Mouse (Mus musculus) E14TG2a.4 (cell line): ENCODE measurements around the gene Tas2r122.
"Not testable (repeated sequence)": the region's sequence is repeated elsewhere in the genome, so short reads cannot be mapped to it uniquely, and the experiment has no call there.

Experiments used
- H3K27me3 ChIP-seq: 2 replicates; pipeline ENCODE4 v1.6.1; 2014; ENCODE audit warnings: low read length, control low read depth; ENCODE audit not compliant: insufficient read depth
- H3K36me3 ChIP-seq: 2 replicates; pipeline ENCODE4 v1.6.1; 2014; ENCODE audit warnings: low read length, control low read depth; ENCODE audit not compliant: insufficient read depth
- H3K4me1 ChIP-seq: replicated peaks from 2 replicates; pipeline ENCODE4 v1.6.1; 2014; ENCODE audit warnings: low read depth, low read length, control low read depth
- H3K4me3 ChIP-seq: replicated peaks from 2 replicates; pipeline ENCODE4 v1.5.1; 2014; ENCODE audit warnings: mild to moderate bottlenecking, low read length
- H3K9me3 ChIP-seq: 2 replicates; pipeline ENCODE4 v1.6.1; 2014; ENCODE audit warnings: low read length, control low read depth
- CTCF ChIP-seq: conservative IDR thresholded peaks from 2 replicates; pipeline ENCODE4 v1.5.1; 2014; ENCODE audit warnings: low read length
- NANOG ChIP-seq: IDR thresholded peaks from 2 replicates; pipeline ENCODE4 v1.6.1; 2014; ENCODE audit warnings: borderline replicate concordance, low read length, mixed read lengths
- POU5F1 ChIP-seq: IDR thresholded peaks from 2 replicates; pipeline ENCODE4 v1.6.1; 2014; ENCODE audit warnings: low read length, borderline replicate concordance

Gene Tas2r122

GRCm38 (mm10) chr6:132711828-132712227, at the start of gene Tas2r122:
Gene Tas2r122 (minus strand): TSS chr6:132711928.
- Histone ChIP-seq H3K4me1 (no peaks in the 10 kb centered on the region), H3K9me3 (no peaks in the 10 kb centered on the region), H3K4me3 (no peak within 1 kb of the TSS), H3K27me3 (no peaks in the 10 kb centered on the region), H3K36me3 (no peaks in the 10 kb centered on the region)
- TF ChIP-seq NANOG, result no peak
- TF ChIP-seq POU5F1, result no peak
- TF ChIP-seq CTCF, result no peak

GRCm38 (mm10) chr6:132754430-132754829, 42.7 kb upstream of the Tas2r122 start, which contains the start of gene Tas2r124:
Gene Tas2r124 (plus strand): TSS chr6:132754730.
- H3K9me3 ChIP-seq, result no peaks in the 10 kb centered on the region
- no peak within 1 kb of the TSS for H3K4me3 ChIP-seq
- H3K27me3 ChIP-seq, result no peaks in the 10 kb centered on the region
- TF ChIP-seq CTCF, result no peak
- no peak for TF ChIP-seq POU5F1
- no peak for TF ChIP-seq NANOG
- no peaks in the 10 kb centered on the region for H3K4me1 ChIP-seq
- no peaks in the 10 kb centered on the region for H3K36me3 ChIP-seq

- Histone ChIP-seq H3K27me3 (no peaks in the 10 kb centered on the region), H3K4me1 (no peaks in the 10 kb centered on the region), H3K4me3 (no peak overlapping the region), H3K9me3 (no peaks in the 10 kb centered on the region), H3K36me3 (no peaks in the 10 kb centered on the region)
- TF ChIP-seq CTCF (no peak), NANOG (no peak), POU5F1 (no peak)
These were observed 38.5 kb upstream of the Tas2r122 start for GRCm38 (mm10) chr6:132750206-132750605.

GRCm38 (mm10) chr6:132737935-132738334, 26.2 kb upstream of the Tas2r122 start, which contains the start of gene Tas2r115:
Gene Tas2r115 (minus strand): TSS chr6:132738035.
- no peak within 1 kb of the TSS for H3K4me3 ChIP-seq
- H3K36me3 ChIP-seq, result no peaks in the 10 kb centered on the region
- no peak for TF ChIP-seq POU5F1
- no peak for TF ChIP-seq CTCF
- TF ChIP-seq NANOG, result no peak
- no peaks in the 10 kb centered on the region for H3K9me3 ChIP-seq
- no peaks in the 10 kb centered on the region for H3K4me1 ChIP-seq
- no peaks in the 10 kb centered on the region for H3K27me3 ChIP-seq

- Histone ChIP-seq H3K27me3 (no peaks in the 10 kb centered on the region), H3K36me3 (no peaks in the 10 kb centered on the region), H3K4me1 (no peaks in the 10 kb centered on the region), H3K4me3 (no peak within 1 kb of the TSS), H3K9me3 (no peaks in the 10 kb centered on the region)
- no peak for TF ChIP-seq POU5F1
- no peak for TF ChIP-seq NANOG
- TF ChIP-seq CTCF, result no peak
These were observed 10.8 kb downstream of the Tas2r122 start, which contains the start of gene Tas2r121 for GRCm38 (mm10) chr6:132700907-132701306. Gene Tas2r121 (minus strand): TSS chr6:132701007.

- not testable (repeated sequence) for H3K9me3 ChIP-seq, H3K27me3 ChIP-seq, H3K4me1 ChIP-seq, H3K4me3 ChIP-seq, H3K36me3 ChIP-seq
These were observed 20.1 kb downstream of the Tas2r122 start for GRCm38 (mm10) chr6:132691596-132691995.
